12 mouse cellular contexts compared by ENCODE assay signal in the genomic region with DNA sequence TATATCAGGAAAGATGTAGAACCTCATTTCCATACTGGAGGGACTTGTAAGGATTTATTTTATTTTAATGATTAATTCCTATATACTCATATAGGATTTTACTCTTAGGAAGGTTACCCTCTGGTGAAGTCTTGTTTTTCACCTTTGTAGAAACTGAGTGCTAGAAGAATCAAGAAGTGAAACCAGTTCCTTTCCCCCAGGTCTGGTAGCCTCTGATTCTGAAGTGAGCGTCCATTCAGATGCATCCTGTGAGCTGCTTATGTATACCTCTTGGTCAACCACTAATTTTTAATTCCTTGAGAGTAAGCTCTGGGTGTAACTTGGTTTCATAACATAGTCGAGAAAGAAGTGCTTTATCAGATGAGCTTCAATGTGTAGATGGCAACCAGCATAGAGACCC.
"Had no signal": no experiment of that assay in that cellular context is flagged by ENCODE, and none has a peak within 500 bp of the region (broad histone marks: within the 10 kb centered on the region; RNA-seq: fewer than 3 reads in every experiment).

No protein-coding gene starts in this region.

- ATAC-seq: midbrain, embryonic 15.5 days had no signal

- H3K4me2 ChIP-seq: lung, embryonic 14.5 days; midbrain, embryonic 12.5 days; midbrain, embryonic 15.5 days; neural tube, embryonic 12.5 days had no signal

- H3K27me3 ChIP-seq: midbrain, embryonic 12.5 days; midbrain, embryonic 15.5 days; neural tube, embryonic 12.5 days had no signal

- H3K27ac ChIP-seq: midbrain, embryonic 10.5 days; midbrain, embryonic 12.5 days; midbrain, embryonic 15.5 days; neural tube, embryonic 12.5 days had no signal

- DNase-seq: lung, adult 18-20 months; lung, embryonic 14.5 days; lung, postnatal 10 days; lung, postnatal 4 days; right cerebral cortex, postnatal 14 days; thymus, adult 18-20 months; thymus, postnatal 25 days; thymus, postnatal 4 days had no signal

- H3K4me3 ChIP-seq: midbrain, embryonic 10.5 days; midbrain, embryonic 12.5 days; midbrain, embryonic 15.5 days; neural tube, embryonic 12.5 days had no signal

- H3K9ac ChIP-seq: lung, embryonic 14.5 days; midbrain, embryonic 12.5 days; midbrain, embryonic 15.5 days; neural tube, embryonic 12.5 days had no signal

- H3K4me1 ChIP-seq: midbrain, embryonic 12.5 days; midbrain, embryonic 15.5 days; neural tube, embryonic 12.5 days had no signal

- H3K36me3 ChIP-seq: midbrain, embryonic 12.5 days; midbrain, embryonic 15.5 days had no signal

- H3K9me3 ChIP-seq: midbrain, embryonic 10.5 days; midbrain, embryonic 12.5 days; midbrain, embryonic 15.5 days; neural tube, embryonic 12.5 days had no signal
